Mouse (Mus musculus) cerebellum, adult 2 months (tissue): ENCODE results near the gene Slc7a11.

Experiments
- CTCF ChIP-seq: fragments of 200-500 bp; IDR thresholded peaks from 2 replicates; pipeline ENCODE4 v1.5.1; 2011; ENCODE audit warnings: low read depth, mild to moderate bottlenecking, control low read depth, low read length, moderate library complexity, borderline replicate concordance; ENCODE audit not compliant: insufficient read depth
- POLR2A ChIP-seq: fragments of 200-500 bp; IDR thresholded peaks from 2 replicates; pipeline ENCODE4 v1.6.1; 2011; ENCODE audit warnings: low read length, control low read depth, borderline replicate concordance; ENCODE audit not compliant: insufficient read depth

DNA sequence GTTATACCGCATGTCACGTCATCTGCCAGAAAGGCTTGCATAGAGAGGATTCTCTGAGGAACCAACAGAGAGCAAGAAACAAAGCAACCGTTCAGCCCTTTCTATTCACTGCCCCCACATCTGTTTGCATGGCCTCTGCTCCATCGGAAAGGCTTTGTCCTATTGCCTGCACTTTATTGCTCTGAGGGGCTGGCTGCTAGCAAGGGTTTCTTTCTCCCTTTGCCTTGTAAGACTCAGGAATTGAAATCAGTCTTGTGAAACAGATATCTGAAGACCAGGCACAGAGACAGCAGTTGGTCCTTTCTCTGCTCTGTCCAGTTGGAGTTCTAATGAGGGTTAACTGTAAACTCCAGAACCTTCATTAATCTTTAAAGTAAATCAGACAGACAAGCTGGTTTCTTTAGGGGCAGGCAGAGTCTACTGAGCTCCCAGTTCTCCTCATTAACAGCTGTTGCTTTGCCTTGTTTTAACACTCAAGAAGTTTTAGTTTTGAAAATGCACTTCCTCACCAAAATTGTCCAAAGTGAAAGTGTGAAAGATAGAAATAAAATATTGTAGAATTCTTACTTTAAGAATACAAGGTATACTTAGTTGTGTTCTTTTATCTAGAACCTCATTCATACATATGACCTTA lies 575.3 kb downstream of the Slc7a11 start:
- TF ChIP-seq CTCF, result no peak
- TF ChIP-seq POLR2A, result no peak
